Mouse (Mus musculus) spleen, postnatal 10 days (tissue): ENCODE measurements around the gene Cdc14a.

Experiments
- DNase-seq, 2 experiments: peaks; one replicate each; pipeline ENCODE4 v3.0.0; 2021 to 2022; ENCODE audit warnings: low spot score in 2 of 2

The Cdc14a gene

DNA sequence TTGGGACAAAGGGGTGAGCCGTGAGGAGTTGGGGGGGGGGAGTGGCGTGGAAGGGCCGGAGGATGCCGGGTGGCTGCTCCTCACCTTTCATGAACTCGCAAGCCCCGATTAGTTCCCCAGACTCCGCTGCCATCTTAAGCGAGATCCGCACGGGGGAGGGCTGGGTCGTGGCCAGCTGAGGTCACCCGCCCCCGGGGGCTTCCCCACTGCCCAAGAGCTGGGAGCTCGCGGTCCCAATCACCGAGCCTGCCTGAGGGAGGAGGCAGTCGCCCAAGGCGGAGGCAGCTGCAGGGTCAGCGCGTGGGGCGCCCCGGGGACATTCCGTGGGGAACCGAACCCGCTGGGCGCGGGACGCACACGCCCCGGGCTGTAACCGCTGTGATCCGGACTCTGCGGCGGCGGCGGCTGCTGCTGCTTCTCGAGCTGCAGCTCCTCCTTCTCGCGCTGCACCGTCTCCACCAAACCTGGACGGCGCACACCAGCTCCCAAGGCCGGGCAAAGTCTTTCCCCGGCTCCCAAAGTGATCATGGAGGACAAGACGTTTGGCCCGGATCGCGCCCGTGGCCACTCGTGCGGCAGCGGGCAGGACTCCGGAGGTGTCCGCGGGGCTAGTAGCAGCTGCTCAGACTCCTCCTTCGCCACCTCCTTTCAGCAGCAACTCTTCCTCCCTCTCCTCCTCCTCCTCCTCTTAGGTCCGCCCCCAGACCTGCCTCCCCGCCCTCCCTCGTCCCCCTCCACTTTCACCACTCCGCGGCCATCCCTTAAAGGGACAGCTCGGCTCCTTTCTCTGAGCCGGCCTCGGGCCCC, at the start of gene Cdc14a:
Gene Cdc14a, minus strand, starts transcription at position 680 of the 807 bp plus-strand sequence.
- peak; percentile 77 to 78 for DNase-seq

DNA sequence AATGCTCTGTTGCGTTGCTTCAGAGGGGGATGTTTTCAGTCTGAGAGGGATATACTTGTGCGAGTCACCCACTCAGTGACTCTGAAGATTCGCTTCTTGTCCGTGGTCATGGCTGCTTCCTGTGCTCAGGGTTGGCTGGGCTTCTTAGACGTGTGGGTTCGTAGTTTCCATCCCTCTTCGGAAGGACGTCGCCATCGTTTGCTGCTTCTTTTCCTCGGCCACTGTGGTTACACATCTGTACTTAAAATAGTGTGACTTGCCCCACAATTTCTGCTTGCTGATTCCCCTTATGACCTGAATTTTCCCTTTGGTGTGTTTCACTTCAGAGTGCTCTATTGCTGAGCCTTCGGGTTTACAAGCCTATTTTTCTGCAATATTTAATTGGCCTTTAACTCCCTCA, 41.9 kb upstream of the Cdc14a start:
- DNase-seq, result no peak

DNA sequence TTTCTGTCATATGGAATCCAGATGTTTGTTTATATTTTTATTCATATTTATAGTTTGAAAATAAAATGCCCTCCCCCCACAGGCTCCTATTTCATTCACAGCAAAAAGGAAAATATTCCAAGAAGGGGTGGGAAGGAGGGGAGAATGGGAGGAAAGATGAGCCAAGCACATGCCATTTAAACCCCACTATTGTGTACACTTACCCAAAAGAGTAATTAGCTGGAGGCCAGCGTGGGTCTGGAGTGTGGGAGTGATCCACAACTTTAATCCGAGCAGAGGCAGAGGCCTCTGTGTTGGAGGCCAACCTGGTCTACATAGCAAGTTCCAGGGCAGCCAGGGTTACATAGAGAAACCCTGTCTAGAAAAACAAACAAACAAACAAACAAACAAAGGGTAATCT, 40.5 kb upstream of the Cdc14a start:
- DNase-seq, result no peak

DNA sequence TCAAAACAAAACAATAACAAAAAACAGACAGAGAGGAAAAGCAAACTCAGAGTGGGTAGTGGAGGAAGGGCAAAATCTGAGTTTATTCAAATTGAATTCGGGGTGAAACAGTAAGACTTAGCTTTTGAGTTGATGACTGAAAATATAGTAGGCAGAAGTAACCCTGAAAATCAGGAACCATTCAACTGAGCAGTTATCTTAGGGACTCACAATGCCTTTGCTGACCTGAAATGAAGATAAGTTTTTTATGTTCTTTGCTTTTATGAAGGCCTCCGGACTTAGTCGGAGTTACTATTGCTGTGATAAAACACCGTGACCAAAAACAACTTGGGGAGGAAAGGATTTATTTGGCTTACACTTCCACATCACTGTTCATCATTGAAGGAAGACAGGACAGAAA, 37.2 kb upstream of the Cdc14a start:
- DNase-seq, result no peak

DNA sequence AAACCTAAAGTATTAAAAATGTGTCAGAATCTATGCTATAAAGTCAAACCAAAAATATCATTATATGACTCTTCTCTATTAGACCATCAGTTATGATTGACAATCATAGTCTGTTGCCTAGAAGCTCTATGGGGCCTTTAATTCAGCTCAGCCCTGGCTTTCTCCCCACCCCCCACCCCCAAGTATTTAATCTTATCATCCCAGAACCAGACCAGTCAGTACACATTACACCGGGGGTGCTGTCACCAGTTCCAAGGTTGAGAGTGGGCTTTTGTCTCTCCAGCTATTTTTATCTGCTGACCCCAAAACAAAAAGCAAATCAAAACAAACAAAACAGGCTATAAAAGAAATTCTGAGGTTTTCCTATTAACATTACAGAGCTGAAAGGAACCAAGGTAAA, 30.7 kb upstream of the Cdc14a start:
- no peak for DNase-seq

DNA sequence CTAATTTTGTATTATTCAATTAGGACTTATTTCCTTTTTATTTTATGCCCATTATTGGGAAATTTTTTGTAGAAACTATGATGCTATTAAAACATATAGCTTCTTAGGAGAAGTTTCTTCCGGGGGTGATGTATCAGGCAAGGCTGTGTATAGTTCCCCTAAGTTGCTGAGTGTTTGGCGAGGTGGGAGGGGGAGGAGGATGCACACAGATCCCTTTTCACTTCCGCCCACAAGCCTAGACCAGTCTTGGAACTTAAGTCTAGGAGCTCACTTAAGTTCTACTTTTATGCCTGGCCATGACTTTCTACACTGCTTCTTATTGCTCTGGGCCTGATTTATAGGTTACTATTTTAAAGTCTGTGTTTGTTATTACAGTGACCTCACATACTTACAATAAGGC, 26.9 kb upstream of the Cdc14a start:
- DNase-seq, result no peak

DNA sequence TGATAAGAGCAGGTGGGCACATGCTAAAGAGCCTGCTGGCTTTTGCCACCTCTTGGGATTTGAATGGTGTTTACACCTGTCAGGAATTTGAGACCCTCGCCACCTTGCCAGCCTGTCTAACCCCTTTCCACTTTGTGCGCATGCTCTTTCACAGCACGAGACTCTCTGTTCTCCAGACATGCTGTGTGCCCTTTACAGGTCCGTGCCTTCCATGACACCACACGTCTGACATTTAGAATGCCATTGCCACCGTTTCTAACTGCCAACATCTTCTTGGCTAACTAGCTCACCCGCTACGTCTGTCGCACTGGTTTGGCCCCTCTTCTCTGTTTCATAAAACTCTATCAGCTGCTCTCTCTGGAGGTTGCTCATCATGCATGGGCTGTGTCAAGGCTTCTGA, 20.5 kb upstream of the Cdc14a start:
- DNase-seq, result no peak

DNA sequence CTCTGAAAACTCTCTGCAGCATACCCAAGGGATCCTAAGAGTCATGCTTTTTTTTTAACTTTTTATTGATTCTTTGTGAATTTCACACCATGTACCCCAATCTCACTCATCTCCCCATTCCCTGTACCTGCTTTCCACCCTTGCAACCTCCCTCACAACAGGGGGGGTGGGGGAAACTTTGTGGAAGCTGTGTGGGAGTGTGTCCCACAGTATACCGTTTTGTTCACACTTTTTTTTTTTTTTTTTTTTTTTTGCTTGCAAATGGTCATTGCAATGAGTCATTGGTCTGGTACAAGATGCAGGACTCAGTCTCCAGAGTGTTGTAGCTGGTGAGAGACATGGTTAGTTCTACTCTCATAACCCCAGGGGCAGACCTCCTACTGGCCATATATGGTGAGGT, 19.0 kb upstream of the Cdc14a start:
- no peak for DNase-seq

DNA sequence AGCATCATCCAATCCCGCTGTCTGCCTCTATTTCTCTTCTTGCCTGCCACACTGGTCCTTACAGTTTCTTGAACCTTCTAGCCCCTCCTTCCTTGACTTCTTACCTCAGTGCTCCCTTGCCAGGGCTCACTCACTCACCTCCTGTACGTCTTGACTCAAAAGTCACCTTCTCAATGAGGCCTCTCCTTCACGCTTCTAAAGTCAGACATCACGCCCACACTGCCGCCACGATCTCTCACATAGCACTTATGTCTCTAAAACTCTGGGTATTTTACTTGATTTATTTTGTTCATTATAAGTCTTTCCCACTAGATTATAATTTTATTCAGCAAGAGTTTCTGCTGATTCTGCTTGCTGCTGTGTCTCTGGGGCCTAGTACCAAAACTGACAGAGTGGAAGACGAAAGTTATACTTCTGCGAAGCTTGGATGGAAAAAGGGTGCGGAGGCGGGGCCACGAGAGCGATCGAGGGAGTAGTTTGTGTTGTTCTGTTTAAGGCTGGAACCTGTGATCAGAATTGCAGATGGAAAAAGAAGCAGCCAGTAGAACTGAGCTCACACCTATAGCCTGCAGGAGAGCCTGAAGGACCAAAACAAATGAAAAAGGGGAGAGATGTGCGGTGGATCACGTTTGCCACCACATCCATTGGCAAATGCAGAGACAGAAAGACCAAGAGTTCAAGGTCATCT, 17.8 kb upstream of the Cdc14a start:
- no peak for DNase-seq

DNA sequence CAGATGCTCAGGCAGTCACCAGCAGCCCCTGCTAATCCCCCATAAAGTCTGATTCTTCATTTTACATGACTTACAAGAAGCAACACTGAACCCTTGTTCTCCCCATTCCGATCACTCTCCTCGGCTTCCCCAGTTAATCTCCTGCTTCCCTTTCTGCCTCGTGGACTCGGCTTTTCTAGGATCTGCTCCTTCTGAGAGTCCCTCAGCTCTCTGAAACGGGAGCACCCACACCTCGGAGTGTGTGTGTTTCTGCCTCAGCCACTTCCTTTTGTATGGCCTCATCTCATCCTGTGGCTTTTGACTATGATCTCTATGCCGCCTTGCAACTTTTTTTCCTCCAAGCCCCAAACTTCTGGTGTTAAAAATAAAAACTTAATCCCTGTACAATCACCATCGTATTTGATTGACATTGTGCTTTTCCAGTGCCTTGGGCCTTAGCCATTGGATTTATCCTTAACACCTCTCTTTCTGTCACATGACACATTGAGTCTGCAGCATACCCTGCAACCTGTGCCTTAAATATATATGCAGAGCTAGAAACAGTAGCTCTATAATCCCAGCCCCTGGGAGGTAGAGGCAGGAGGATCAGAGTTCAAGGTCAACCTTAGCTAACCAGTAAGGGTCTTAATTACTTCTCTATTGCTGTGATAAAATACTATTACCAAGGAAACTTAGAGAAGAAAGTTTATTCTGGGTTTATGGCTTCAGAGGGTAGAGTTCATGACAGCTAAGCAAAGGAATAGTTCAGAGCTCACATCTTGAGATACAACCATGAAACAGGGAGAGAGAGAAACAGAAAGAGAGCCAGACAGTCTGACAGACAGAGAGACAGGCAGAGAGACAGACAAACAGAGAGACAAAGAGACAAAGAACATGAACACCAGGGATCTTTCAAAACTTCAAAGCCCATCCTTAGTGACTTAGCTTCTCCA, 16.5 kb upstream of the Cdc14a start:
- DNase-seq, result no peak

DNA sequence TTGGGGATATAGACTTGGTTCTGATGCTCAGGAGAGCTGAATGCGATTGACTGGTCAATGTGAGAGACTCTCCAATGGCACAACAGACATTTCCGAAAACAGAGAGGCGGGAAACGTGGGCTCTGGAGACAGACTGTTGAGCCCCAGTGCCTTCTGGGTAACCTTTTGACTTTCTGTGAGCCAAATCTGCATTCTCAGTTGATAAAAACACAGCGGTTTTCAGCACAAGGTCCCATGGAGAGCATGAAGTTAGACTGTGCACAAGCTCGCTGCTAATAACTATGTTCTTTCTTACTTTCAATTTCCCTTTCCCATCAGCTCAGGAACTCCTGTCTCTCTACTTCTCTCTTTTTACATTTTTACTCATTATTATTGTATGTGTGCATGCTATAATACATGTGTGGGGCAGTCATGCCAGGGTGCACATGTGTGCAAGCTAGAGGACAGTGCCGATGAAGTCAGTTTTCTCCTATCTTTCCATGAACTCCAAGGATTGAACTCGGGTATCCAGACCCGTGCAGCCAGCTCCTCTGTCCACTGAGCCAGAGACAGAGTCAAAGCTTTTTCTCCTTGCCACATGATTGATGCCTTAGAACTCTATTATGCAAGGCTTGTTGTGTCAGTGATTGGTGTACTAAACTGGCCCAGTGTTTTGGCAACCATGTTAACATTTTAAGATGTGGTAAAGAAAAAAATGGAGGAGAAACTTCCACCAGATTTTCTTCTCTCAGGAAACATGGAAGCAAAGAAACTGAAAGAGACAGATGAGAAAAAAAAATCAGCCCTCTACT, 13.2 kb upstream of the Cdc14a start:
- DNase-seq, result no peak

DNA sequence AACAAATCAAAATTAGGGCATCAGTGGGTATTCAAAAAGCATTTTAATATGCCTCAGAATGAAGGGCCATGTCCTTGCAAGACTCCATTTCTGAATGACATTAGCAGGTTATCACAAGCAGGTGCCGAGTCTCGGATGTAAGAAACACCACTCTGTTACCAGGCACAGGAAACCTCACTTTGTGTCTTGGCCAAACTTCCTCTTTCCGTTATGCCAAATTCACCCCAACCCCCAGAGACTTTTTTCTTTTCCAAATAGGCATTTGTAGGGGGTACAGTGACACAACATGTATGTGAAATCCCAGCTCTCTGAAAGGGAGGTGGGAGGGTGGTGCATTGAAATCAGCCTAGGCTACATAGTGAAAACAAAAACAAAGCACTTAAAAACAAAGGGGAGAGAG, 12.3 kb upstream of the Cdc14a start:
- DNase-seq, result no peak

DNA sequence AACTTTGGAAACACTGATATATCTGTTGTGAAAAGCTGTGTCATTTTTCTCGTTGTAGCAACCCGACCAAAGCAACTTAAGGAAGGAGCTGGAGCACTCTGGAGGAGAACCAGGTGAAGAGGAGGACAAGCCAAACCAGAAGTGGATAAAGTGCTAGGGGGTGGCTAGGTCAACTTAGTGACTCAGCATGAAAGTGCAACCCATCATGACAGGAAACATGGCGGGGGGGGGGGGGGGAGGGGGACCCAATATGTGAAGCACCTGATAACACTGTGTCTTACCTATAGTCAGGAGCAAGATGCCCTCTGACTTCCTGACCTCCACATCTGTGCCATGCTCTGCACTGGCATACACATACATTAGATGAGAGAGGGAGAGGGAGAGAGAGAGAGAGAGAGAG, 10.9 kb upstream of the Cdc14a start:
- no peak for DNase-seq

DNA sequence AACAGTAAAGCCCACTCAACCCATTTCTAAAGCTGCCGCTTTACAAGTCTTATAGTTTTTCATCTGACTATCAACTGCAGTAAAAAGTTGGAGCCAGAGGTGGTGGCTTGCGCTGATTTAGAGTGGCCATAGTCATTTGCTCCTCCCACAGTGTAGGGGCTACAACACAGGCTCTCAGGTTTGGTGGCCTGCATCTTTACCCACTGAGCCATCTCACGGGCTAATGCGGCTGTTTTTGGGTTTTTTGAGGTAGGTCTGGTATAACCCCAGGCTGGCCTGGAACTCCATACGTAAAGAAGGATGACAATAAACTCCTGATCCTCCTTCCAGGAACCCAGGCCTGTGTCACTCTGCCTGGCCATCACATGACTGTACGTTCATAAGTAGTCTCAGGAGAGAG, 2.1 kb upstream of the Cdc14a start:
- DNase-seq, result no peak

DNA sequence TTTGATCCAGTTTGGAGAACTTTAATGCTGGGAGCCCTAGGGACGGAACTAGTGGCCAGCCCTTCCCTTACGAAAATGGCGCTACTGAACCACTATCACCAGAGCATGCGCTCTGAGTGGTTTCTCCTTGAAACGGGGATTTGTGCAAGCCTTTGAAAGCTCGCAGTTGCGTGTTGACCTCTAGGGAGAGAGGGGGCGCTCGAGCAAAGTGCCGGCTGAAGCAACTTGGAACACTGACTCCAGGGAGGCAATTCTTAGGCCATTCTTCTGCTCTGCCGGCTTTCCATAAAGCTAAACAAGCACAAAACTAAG, 1.1 kb upstream of the Cdc14a start:
- DNase-seq, result peak; percentile 67 to 87

DNA sequence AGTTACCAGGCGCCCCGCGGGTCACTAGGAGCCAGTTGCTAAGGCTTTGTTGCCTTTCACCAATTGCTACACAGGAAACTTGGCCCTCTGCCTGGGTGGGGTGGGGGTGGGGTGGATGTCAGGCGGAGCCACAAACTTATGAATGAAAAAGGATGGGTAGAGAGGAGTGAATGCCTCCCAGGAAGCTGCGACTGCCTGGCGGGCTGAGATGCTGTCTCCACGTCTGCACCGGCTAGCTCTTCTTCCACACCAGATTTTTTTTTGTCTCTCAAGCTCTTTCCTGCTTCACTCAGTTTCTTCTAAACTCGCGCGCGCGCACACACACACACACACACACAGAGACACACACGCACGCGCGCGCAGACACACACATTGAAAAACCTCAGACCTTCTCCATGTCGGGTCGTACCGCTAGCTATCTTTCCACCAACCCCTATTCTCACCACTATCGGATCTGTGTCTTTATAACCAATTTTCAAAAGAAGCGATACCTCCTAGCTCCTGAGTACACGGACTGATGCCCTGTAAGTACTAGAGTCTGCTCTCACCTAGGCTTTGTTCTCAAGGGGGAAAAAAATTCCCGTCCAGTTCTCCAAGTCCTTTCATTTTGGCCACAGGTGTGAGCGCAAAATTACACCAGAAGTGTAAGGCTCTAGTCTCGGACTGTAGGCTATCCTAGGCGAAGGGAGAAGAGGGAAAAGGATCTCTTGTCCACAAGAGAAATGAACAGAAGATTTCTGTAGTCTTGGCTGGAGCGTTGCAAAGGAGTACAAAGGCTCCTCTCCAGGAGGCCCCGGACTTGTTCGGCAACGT, 534 bp upstream of the Cdc14a start:
- peak in 1 of 2 experiments; percentile 62 for DNase-seq

DNA sequence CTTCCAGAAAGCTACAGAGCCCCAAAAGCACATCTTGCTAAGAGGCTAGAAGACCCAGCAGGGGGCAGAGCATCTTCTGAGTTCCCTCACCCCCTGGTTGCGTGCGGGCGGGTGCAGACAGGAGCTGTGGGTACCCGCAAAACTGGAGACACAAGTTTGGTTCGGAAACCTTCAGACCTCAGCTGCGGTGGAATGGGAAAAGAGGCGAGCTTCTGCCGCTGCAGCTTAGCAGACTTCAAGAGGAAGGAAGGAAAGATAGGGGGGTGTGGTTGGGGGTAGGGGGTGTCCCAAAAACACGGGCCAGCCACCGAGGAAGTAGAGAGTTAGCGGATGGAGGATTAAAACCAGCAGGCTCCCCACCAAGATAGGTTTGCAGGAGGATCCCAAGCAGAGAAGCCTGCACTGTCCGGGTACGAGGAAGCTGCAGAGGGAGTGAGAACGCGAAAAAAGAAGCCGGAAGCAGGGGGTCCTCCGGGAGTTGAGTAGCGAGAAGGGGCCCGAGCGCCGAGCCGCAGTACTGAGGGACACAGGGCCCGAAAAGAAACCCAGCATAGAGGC, 958 bp downstream of the Cdc14a start:
- peak; percentile 59 to 78 for DNase-seq

DNA sequence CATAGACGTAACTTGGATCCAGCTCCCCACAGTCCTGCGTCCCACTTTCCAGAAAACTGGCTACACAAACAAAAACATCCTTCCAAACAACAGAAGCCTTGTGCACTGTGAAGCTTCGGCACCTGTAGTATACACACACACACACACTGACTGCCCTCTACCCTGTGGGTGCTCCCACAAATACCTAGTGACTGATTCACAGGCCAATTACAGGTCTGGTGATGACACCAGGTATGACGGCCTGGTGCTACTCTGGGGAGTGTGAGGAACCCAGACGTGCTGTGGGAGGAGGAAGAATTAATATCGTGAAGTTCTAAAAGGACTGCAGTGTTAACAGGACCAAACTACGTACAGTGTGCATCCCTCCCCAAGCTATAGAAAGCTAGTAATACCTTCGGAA, 1.8 kb downstream of the Cdc14a start:
- no peak for DNase-seq

DNA sequence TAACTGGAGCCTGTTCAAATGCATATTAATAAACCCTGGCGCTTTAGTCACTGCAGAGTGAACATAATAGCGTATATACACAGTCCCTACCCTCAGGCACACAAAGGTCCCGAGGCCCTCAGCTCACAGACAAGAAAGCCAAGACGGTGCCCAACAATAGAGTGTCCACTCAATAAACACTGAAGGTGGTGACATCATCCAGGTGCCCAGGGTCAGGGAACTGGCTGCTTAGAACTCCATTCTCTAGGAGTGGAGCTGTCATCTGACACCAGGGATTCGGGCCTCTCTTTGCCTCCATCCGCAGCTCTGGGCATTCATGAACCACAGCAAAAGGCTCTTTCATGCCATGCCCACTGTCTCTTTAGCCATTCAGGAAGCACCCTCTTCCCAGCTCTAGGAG, 2.7 kb downstream of the Cdc14a start:
- no peak for DNase-seq

DNA sequence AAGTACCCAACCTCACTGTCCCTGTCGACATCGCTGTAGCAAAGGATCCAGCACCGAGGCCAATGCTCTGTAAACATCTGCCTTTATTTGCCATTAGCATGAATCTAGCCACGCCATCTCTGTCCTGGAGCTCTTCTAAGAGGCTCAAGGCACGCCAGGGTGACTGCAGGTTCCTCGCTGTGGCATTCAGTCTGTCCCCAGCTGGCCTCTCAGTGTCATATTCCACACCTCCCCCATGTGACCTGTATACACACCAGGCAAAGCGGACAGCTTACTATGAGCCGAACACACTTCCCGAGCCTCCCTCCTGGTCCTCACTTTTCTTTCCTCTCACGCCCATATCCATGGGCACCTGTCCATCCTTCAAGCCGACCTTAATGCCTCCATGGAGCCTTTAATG, 4.0 kb downstream of the Cdc14a start:
- no peak for DNase-seq

DNA sequence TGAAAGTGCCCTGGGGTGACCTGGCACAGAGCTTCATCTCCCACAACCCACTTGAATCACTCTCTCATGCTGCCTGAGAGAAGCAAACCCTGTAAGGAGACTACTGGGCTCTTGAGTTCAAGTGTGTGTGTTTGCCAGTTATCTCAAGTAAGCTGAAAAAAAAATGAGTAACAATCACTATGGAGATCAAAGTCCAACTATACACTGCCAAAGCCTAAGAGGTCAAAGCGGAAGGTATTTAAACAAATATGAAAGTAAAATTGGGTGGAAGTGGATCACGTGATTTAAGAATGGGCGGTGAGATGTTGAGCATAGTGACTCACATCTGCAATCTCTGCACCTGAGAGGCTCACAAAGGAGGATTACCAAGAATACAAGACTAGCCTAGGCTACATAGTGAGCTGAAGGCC, 9.4 kb downstream of the Cdc14a start:
- no peak for DNase-seq
